Mouse (Mus musculus): ENCODE data around the gene Tmem53. TPM values are rescaled to one million over a fixed set of nuclear protein-coding genes. Genes with fewer than 3 reads are reported as not detected.

Gene Tmem53
- polyA plus RNA-seq, 1 experiment from 2014 or later: 11.3 TPM

DNA sequence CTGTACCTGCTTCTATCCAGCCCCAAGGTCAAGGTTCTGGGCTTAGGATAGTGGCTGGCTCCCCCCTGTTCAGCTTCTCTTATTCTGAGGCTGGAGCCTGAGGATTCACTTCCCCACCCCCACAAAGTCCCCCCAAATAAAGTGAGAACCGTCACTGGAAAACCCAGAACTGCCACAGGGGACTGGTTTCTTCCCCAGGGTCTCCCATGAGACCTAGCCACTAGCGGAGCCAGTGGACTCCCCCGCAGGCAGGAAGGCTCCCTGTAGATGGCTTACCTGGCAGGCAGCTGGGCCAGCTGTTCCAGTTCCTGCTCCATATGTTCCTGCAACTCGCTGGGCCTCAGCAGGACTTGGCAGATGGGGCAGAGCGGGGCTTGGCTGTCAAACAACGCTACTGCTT, 55.5 kb downstream of the Tmem53 start:
- Histone ChIP-seq H3K4me2 (replicated peaks) (no peak overlapping the region), H3K36me3 (no peaks in the 10 kb centered on the region), H3K9ac (no peak overlapping the region), H3K27ac (no peak overlapping the region), H3K4me3 (no peak overlapping the region), H3K4me1 (peaks cover 13% of the 10 kb centered on the region), H3K9me3 (no peaks in the 10 kb centered on the region), H3K27me3 (peaks cover 69% of the 10 kb centered on the region)
- WGBS: 52% methylated on average over 6 of the region's 6 CpGs
- ATAC-seq (ENCODE audit: insufficient number of reproducible peaks, insufficient read depth, low FRiP score, low TSS enrichment): no peak

DNA sequence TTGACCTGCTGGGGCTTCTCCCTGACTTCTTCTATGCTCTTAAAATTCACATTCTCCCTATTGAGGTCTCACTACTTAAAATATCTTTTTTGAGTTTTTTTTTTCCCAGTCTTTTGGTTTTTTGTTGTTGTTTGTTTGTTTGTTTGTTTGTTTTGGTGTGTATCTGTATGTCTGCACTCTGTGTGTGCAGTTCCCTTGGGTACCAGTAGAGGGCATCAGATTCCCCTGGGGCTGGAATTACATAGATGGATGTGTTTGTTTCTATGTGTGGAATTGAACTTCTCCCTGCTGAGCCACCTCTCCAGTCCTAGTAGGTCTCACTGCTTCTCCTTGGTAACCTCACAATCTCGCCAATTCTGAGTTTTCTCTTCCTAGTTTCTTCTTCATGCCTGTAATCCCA, 57.7 kb downstream of the Tmem53 start:
- WGBS: 75% methylated on average over 1 of the region's 1 CpGs
- no peak for ATAC-seq (ENCODE audit: insufficient number of reproducible peaks, insufficient read depth, low FRiP score, low TSS enrichment)
- no peak overlapping the region for H3K4me2 ChIP-seq (replicated peaks)
- H3K27ac ChIP-seq: no peak overlapping the region
- H3K36me3 ChIP-seq: no peaks in the 10 kb centered on the region
- H3K9me3 ChIP-seq: no peaks in the 10 kb centered on the region
- no peak overlapping the region for H3K4me3 ChIP-seq
- H3K27me3 ChIP-seq: peaks cover 66% of the 10 kb centered on the region
- no peak overlapping the region for H3K9ac ChIP-seq
- peaks cover 14% of the 10 kb centered on the region for H3K4me1 ChIP-seq

DNA sequence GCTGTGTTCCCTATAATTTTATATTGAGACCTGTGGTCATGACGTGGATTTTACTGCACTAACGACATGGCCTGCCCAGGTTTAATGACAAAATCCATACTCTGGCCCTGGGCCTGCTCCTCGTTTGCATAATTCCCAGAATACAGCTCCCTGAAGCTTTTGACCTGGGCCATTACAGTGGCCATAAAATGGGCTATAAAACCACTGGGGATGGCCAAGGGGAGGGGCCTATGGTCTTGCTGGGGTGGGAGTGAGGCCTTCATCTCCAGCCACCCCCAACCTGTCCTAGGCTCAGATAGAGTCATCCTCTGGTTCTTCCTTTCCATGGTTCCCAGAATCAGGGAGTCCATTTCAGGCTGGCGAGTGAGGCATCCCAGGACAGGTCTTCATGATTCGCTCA, 60.1 kb downstream of the Tmem53 start:
- Histone ChIP-seq H3K27ac (no peak overlapping the region), H3K4me3 (no peak overlapping the region)

DNA sequence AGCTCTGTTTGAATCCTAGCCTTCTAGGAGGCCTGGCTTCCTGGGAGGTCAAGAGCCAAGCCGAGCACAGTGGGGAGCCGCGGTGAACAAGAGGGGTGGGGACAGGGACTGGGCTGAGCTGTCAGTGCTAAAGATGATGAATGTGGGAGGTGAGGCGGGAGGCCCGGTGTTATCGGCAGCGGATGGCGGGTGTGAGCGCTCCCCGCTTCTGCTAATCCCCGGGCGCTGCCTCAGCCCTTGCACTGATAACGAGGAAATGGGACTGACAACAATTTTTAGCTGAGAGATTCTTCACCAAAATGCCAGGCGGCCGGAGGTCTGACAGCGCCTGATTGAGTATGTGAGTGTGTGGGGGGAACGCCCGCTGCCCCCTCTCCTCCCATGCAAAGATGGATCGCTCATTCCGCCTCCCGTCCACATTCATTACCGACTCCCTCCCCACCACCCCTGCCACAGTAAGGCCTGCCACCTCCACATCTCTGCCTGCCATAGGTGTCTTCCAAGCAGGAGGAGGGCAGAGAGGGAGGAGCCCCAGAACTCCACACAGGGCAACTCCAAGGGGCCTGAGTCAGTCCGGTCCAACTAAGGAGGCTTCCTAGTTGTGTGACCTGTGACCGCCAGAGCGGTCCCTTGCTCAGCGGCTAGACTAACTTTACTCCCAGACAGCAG, 60.8 kb downstream of the Tmem53 start:
- peak overlapping the region; percentile 16 for H3K4me2 ChIP-seq (replicated peaks)
- no peaks in the 10 kb centered on the region for H3K9me3 ChIP-seq
- H3K9ac ChIP-seq: no peak overlapping the region
- WGBS: 6% methylated on average over 26 of the region's 26 CpGs
- H3K27ac ChIP-seq: no peak overlapping the region
- no peak for ATAC-seq (ENCODE audit: insufficient number of reproducible peaks, insufficient read depth, low FRiP score, low TSS enrichment)
- peaks cover 54% of the 10 kb centered on the region for H3K27me3 ChIP-seq
- no peak overlapping the region for H3K4me3 ChIP-seq
- no peaks in the 10 kb centered on the region for H3K36me3 ChIP-seq
- H3K4me1 ChIP-seq: peaks cover 34% of the 10 kb centered on the region

More for the DNA sequence above, 60.1 kb downstream of the Tmem53 start:
- no peak overlapping the region for H3K9ac ChIP-seq
- WGBS: 53% methylated on average over 5 of the region's 5 CpGs
- H3K4me1 ChIP-seq: peaks cover 27% of the 10 kb centered on the region
- H3K4me2 ChIP-seq (replicated peaks): no peak overlapping the region
- no peaks in the 10 kb centered on the region for H3K36me3 ChIP-seq
- no peak for ATAC-seq (ENCODE audit: insufficient number of reproducible peaks, insufficient read depth, low FRiP score, low TSS enrichment)
- H3K27me3 ChIP-seq: peaks cover 53% of the 10 kb centered on the region
- H3K9me3 ChIP-seq: no peaks in the 10 kb centered on the region

DNA sequence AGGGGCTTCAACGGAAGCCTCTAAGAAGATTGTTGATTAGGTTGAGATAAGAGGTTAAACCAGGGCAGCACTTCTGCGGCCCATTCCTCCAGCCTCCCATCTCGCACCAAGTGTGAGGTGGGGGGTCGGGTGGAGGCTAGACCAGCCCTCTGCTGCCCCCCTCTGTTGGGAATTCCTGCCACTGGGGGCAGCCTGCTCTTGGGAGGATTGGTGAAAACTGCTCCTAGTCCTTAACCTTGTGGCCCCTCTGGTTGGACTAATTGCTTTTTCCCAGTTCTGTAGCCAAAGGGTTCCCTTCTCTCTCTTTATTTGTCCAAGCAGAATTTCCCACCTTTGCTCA, 61.3 kb downstream of the Tmem53 start:
- H3K27ac ChIP-seq: no peak overlapping the region
- peaks cover 39% of the 10 kb centered on the region for H3K4me1 ChIP-seq
- no peaks in the 10 kb centered on the region for H3K36me3 ChIP-seq
- H3K27me3 ChIP-seq: peaks cover 57% of the 10 kb centered on the region
- H3K9ac ChIP-seq: no peak overlapping the region
- no peak overlapping the region; the same call in 1 of the 2 replicates for H3K4me2 ChIP-seq (replicated peaks)
- ATAC-seq (ENCODE audit: insufficient number of reproducible peaks, insufficient read depth, low FRiP score, low TSS enrichment): no peak
- 4% methylated on average over 4 of the region's 4 CpGs for WGBS
- H3K4me3 ChIP-seq: no peak overlapping the region
- no peaks in the 10 kb centered on the region for H3K9me3 ChIP-seq

DNA sequence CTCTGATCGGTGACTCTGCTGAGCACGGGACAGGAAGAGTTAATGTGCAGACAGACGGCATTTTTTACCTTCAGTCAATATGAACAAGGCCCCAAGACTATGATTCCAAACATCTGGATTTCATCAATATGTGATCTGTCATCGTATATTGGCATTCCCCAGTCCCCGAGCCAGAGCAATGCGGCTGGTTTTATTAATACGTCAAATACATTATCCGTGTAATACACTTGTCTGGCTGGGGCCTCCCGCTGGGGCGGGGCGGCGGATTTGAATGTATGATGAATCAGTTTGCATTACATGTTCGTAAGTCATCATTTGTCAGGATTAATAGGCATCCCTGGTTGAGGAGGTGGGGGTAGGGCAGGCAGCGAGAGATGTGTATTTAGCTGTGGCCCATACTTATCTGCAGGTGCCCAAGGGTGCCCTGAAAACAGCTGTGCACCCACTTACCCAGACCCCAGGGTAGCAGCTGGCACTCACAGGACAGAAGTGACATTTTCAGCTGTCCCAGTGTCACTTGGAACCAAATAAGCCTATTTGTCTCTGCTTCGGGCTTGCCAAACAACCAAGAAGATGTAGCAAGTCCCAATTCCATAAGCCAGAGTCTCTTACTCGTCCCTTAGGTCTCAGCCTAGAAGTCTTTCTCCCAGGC, 63.2 kb downstream of the Tmem53 start:
- Histone ChIP-seq H3K4me3 (no peak overlapping the region), H3K27ac (no peak overlapping the region), H3K9ac (no peak overlapping the region), H3K36me3 (no peaks in the 10 kb centered on the region), H3K9me3 (no peaks in the 10 kb centered on the region), H3K27me3 (peaks cover 68% of the 10 kb centered on the region), H3K4me2 (replicated peaks) (no peak overlapping the region), H3K4me1 (peaks cover 39% of the 10 kb centered on the region)
- WGBS: 49% methylated on average over 16 of the region's 16 CpGs
- ATAC-seq (ENCODE audit: insufficient number of reproducible peaks, insufficient read depth, low FRiP score, low TSS enrichment): no peak

DNA sequence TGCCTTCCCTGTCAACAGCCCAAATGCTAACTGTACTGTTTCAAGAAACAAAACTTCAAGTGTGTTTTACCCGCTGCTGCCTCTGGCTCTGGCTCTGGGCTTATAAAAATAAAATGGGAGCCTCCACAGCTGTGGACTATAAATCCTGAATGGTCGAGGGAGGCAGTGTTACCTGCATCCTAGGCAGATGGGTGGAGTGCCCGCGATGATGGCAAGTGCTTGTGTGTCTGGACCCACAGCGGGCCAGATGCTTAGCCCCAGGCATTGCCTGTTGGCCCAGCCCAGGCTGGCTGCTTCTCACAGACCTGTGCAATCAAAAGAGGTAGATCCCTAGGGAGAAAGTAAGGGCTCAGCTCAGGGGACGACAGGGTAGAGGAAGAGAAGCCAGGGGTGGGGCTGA, 65.0 kb downstream of the Tmem53 start:
- no peak overlapping the region for H3K9ac ChIP-seq
- peaks cover 39% of the 10 kb centered on the region for H3K4me1 ChIP-seq
- no peak overlapping the region for H3K4me3 ChIP-seq
- H3K4me2 ChIP-seq (replicated peaks): no peak overlapping the region
- no peak overlapping the region for H3K27ac ChIP-seq
- H3K36me3 ChIP-seq: no peaks in the 10 kb centered on the region
- no peaks in the 10 kb centered on the region for H3K9me3 ChIP-seq
- WGBS: 37% methylated on average over 6 of the region's 6 CpGs
- H3K27me3 ChIP-seq: peaks cover 62% of the 10 kb centered on the region
- no peak; the same call in 1 of the 2 replicates for ATAC-seq (ENCODE audit: insufficient number of reproducible peaks, insufficient read depth, low FRiP score, low TSS enrichment)

DNA sequence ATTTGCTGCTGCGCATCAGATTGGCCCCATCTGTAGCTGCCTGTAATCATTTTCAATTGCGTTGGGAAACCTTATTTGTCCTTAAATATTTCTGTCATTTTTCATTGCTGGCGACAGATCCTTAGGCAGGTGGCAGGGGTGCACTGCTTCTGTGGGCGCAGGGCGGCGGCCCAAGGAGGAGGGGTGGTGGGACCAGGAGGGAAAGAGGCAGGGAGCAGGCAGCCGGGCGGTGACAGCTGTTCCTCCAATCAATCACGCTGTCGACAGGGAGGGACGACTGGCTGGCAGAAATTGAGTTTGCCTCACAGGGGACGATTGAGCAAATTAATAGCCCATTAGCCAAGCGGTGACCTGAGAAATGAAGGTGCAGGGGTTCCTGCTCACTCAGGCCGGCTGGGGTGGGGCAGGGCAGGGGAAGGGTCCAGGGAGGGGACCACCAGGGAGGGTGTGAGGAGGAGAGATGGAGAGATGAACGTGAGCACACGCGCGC, 66.0 kb downstream of the Tmem53 start:
- no peaks in the 10 kb centered on the region for H3K36me3 ChIP-seq
- H3K9me3 ChIP-seq: no peaks in the 10 kb centered on the region
- H3K4me1 ChIP-seq: peaks cover 32% of the 10 kb centered on the region
- H3K4me3 ChIP-seq: no peak overlapping the region
- H3K27me3 ChIP-seq: peaks cover 58% of the 10 kb centered on the region
- H3K9ac ChIP-seq: no peak overlapping the region
- no peak overlapping the region for H3K4me2 ChIP-seq (replicated peaks)
- H3K27ac ChIP-seq: no peak overlapping the region
- no peak for ATAC-seq (ENCODE audit: insufficient number of reproducible peaks, insufficient read depth, low FRiP score, low TSS enrichment)
- 22% methylated on average over 18 of the region's 18 CpGs for WGBS

Other genes with a start within 250 kb of the Tmem53 start
- 43.8 and 45.5 TPM in 2 replicates for gene Eif2b3, start 232.5 kb upstream of the Tmem53 start, polyA plus RNA-seq (2016; fragmentation: Nextera tagmentation; extraction: Ambion mirVana)
- gene Ptch2, start 155.9 kb upstream of the Tmem53 start, polyA plus RNA-seq (2016; fragmentation: Nextera tagmentation; extraction: Ambion mirVana): 10.4 and 12.1 TPM in 2 replicates
- 4.4 and 4.9 TPM in 2 replicates for gene Btbd19, start 126.2 kb upstream of the Tmem53 start, polyA plus RNA-seq (2016; fragmentation: Nextera tagmentation; extraction: Ambion mirVana)
- not detected in 2 replicates for gene Tctex1d4, start 125.2 kb upstream of the Tmem53 start, polyA plus RNA-seq (2016; fragmentation: Nextera tagmentation; extraction: Ambion mirVana)
- 5.0 and 5.5 TPM in 2 replicates for gene Plk3, start 118.0 kb upstream of the Tmem53 start, polyA plus RNA-seq (2016; fragmentation: Nextera tagmentation; extraction: Ambion mirVana)
- gene Rps8, start 95.7 kb upstream of the Tmem53 start, polyA plus RNA-seq (2016; fragmentation: Nextera tagmentation; extraction: Ambion mirVana): 804 and 834 TPM in 2 replicates
- 83.8 and 89.5 TPM in 2 replicates for gene Kif2c, start 69.3 kb upstream of the Tmem53 start, polyA plus RNA-seq (2016; fragmentation: Nextera tagmentation; extraction: Ambion mirVana)
- gene Armh1, start 174 bp downstream of the Tmem53 start, polyA plus RNA-seq (2016; fragmentation: Nextera tagmentation; extraction: Ambion mirVana): 0.64 and 1.3 TPM in 2 replicates
- gene Rnf220, start 245.1 kb downstream of the Tmem53 start, polyA plus RNA-seq (2016; fragmentation: Nextera tagmentation; extraction: Ambion mirVana): 106 and 107 TPM in 2 replicates